In genomic region chr6:31148311-31148856, GRCm38 (mm10) we compare ENCODE assay signal across 8 mouse cellular contexts.
A peak's percentile ranks its signal among the peaks of the same experiment; 100 is the strongest.
DNase-seq lines count a peak whose midpoint lies in the region; TF ChIP-seq lines count a peak whose summit lies in the region.
"Had no signal": no experiment of that assay in that cellular context is flagged by ENCODE, and none has a peak within 500 bp of the region (broad histone marks: within the 10 kb centered on the region; RNA-seq: fewer than 3 reads in every experiment).

No protein-coding gene starts in this region.

- WGBS in thymus, adult 2 months = 92% methylated on average over 8 of the region's 8 CpGs

- H3K4me1 ChIP-seq in thymus, adult 2 months (replicated peaks; ENCODE audit: control insufficient read depth, insufficient read depth, low read length) = peaks cover 8% of the 10 kb centered on the region; the same call in 1 of the 2 replicates

- no peak for TF ChIP-seq CTCF in thymus, adult 2 months (IDR thresholded peaks at IDR 0.05; ENCODE audit: borderline replicate concordance, control insufficient read depth, extremely low read depth, insufficient read depth, low read length, poor library complexity)

- no peaks in the 10 kb centered on the region for H3K27me3 ChIP-seq in thymus, adult 2 months (ENCODE audit: control insufficient read depth, insufficient read depth, low read length)
- H3K27me3 ChIP-seq: megakaryocyte, embryonic 14.5 days had no signal

- no peak overlapping the region for H3K4me3 ChIP-seq in thymus, adult 2 months (ENCODE audit: control insufficient read depth, insufficient read depth, low read length)
- H3K4me3 ChIP-seq: megakaryocyte, embryonic 14.5 days had no signal

- DNase-seq in layer of hippocampus, adult 18-20 months (ENCODE audit: low spot score in 2 of 2) = peak; percentile 62 to 85
- DNase-seq in layer of hippocampus, postnatal 25 days (ENCODE audit: extremely low spot score in 1 of 2, low spot score in 1 of 2) = no peak
- DNase-seq in cerebellum, adult 8-10 months = peak; percentile 43
- peak; percentile 55 to 63 for DNase-seq in heart, postnatal 14 days
- peak; percentile 74 for DNase-seq in lung, postnatal 36 days
- no peak for DNase-seq in thymus, adult 2 months
- DNase-seq in right cerebral cortex, postnatal 36 days (ENCODE audit: low spot score in 2 of 2) = no peak

- no peak for TF ChIP-seq POLR2A in thymus, adult 2 months (IDR thresholded peaks at IDR 0.05; ENCODE audit: control insufficient read depth, extremely low read depth, insufficient read depth, low read length, poor library complexity)

- H3K36me3 ChIP-seq in thymus, adult 2 months (ENCODE audit: control insufficient read depth, insufficient read depth, low read length) = no peaks in the 10 kb centered on the region

- intact Hi-C loops in heart, postnatal 14 days (cut with DNase I) = no loop called here

- H3K27ac ChIP-seq in thymus, adult 2 months (ENCODE audit: control insufficient read depth, insufficient read depth, low read length) = no peak overlapping the region

Comparison
In these comparisons a context has a peak if more than half of its experiments do, and no peak if none do; other contexts are left out.
1. DNase-seq: peak in layer of hippocampus, adult 18-20 months (2 of 2), cerebellum, adult 8-10 months (single experiment), heart, postnatal 14 days (2 of 2) and lung, postnatal 36 days (single experiment); none in layer of hippocampus, postnatal 25 days (0 of 2), thymus, adult 2 months (single experiment) and right cerebral cortex, postnatal 36 days (0 of 2).